Mouse (Mus musculus) ES-E14 (cell line): ENCODE measurements around the gene Pou3f1. TPM values are rescaled to one million over a fixed set of nuclear protein-coding genes. Genes with fewer than 3 reads are reported as not detected.

Experiments
- DNase-seq: peaks from one replicate; pipeline ENCODE4 v3.0.0-alpha.2; 2013; ENCODE audit warnings: low read depth, low spot score
- H3K27ac ChIP-seq: 2 replicates; pipeline ENCODE4 v1.5.1; 2012; ENCODE audit warnings: low read depth, mild to moderate bottlenecking, low read length, moderate library complexity, mixed read lengths; ENCODE audit not compliant: poor library complexity, insufficient read depth, severe bottlenecking
- H3K36me3 ChIP-seq: 2 replicates; pipeline ENCODE4 v1.6.1; 2012; ENCODE audit warnings: mild to moderate bottlenecking, low read length, moderate library complexity, mixed read lengths; ENCODE audit not compliant: control insufficient read depth, poor library complexity, insufficient read depth, severe bottlenecking
- H3K4me1 ChIP-seq, 2 experiments: fragments of 150-350 bp in 1 of 2; sonication (generic) in 1 of 2; 2 replicates each; pipeline ENCODE4 v1.6.1; 2012; ENCODE audit warnings: low read length in 2 of 2, mild to moderate bottlenecking in 1 of 2, mixed read lengths in 1 of 2; ENCODE audit not compliant: control insufficient read depth in 2 of 2, insufficient read depth in 2 of 2, poor library complexity in 1 of 2
- H3K4me3 ChIP-seq, 2 experiments: fragments of 150-350 bp in 1 of 2; sonication (generic) in 1 of 2; 2 replicates each; pipeline ENCODE4 v1.5.1; 2012; ENCODE audit warnings: low read length in 2 of 2, low read depth in 1 of 2, mild to moderate bottlenecking in 1 of 2, mixed read lengths in 1 of 2; ENCODE audit not compliant: insufficient read depth in 1 of 2, poor library complexity in 1 of 2, severe bottlenecking in 1 of 2
- H3K9ac ChIP-seq: 2 replicates; pipeline ENCODE4 v1.6.1; 2012; ENCODE audit warnings: low read depth, mild to moderate bottlenecking, low read length, mixed read lengths; ENCODE audit not compliant: poor library complexity, insufficient read depth, severe bottlenecking
- H3K9me3 ChIP-seq: fragments of 150-350 bp; sonication (generic); 2 replicates; pipeline ENCODE4 v1.6.1; 2012; ENCODE audit warnings: low read depth, mild to moderate bottlenecking, low read length; ENCODE audit not compliant: control insufficient read depth, insufficient read depth
- CHD2 ChIP-seq: IDR thresholded peaks from 2 replicates; pipeline ENCODE4 v1.6.1; 2014; ENCODE audit warnings: mild to moderate bottlenecking, low read depth, low read length, inconsistent platforms
- HCFC1 ChIP-seq: IDR thresholded peaks from 2 replicates; pipeline ENCODE4 v1.6.1; 2012; ENCODE audit warnings: low read length, inconsistent platforms, borderline replicate concordance; ENCODE audit not compliant: insufficient read depth
- MAFK ChIP-seq: IDR thresholded peaks from 2 replicates; pipeline ENCODE4 v1.6.1; 2014; ENCODE audit warnings: mild to moderate bottlenecking, low read depth, low read length, inconsistent platforms; ENCODE audit not compliant: insufficient read depth
- ZC3H11A ChIP-seq: IDR thresholded peaks from 2 replicates; pipeline ENCODE4 v1.6.1; 2012; ENCODE audit warnings: low read depth, mild to moderate bottlenecking, inconsistent platforms, low read length, borderline replicate concordance
- ZNF384 ChIP-seq: IDR thresholded peaks from 2 replicates; pipeline ENCODE4 v1.6.1; 2012; ENCODE audit warnings: low read depth, low read length, inconsistent platforms
- in situ Hi-C, 2 experiments: fragments of 600-800 bp; cut with MboI; formaldehyde crosslinking; loops; one replicate each; pipeline ENCODE4 v1.15.1; 2025; ENCODE audit warnings: low sequenced_read_pairs in 2 of 2, inconsistent platforms in 1 of 2; ENCODE audit not compliant: unreplicated experiment in 2 of 2
- total RNA-seq: library from RNA; depleted of rRNA; stranded (reverse); fragments of 300-350 nt; gene quantifications from 2 replicates; pipeline ENCODE4 v1.2.3, GENCODE M21; 2012

Pou3f1 gene
- total RNA-seq, 1 experiment: 6.2 TPM

- no peak for DNase-seq
- in situ Hi-C loops: loop anchor here in 1 of 2 experiments (25.0 kb wide), 1 partner anchor 745 kb away; no protein-coding TSS in a partner anchor
- H3K36me3 ChIP-seq: peaks cover 32% of the 10 kb centered on the region
Measured at GRCm38 (mm10) chr4:124682270-124682669, 25.7 kb downstream of the Pou3f1 start.

GRCm38 (mm10) chr4:124683474-124683873 lies 26.9 kb downstream of the Pou3f1 start:
- in situ Hi-C loops: loop anchor here in 1 of 2 experiments (25.0 kb wide), 1 partner anchor 746 kb away; no protein-coding TSS in a partner anchor
- TF ChIP-seq HCFC1 (no peak), ZC3H11A (no peak), CHD2 (no peak)
- Histone ChIP-seq H3K4me1 (peaks cover 0 to 2% of the 10 kb centered on the region in 2 experiments; a peak in 1 of 4 replicates), H3K27ac (no peak overlapping the region), H3K9ac (no peak overlapping the region), H3K9me3 (no peaks in the 10 kb centered on the region), H3K36me3 (peaks cover 30% of the 10 kb centered on the region), H3K4me3 (no peak overlapping the region)
- no peak for DNase-seq

More at GRCm38 (mm10) chr4:124682270-124682669, 25.7 kb downstream of the Pou3f1 start:
- TF ChIP-seq CHD2: no peak
- TF ChIP-seq MAFK: no peak
- TF ChIP-seq HCFC1: no peak
- TF ChIP-seq ZC3H11A: no peak
- H3K9ac ChIP-seq: no peak overlapping the region
- H3K27ac ChIP-seq: no peak overlapping the region
- H3K4me3 ChIP-seq: no peak overlapping the region
- no peaks in the 10 kb centered on the region for H3K9me3 ChIP-seq
- H3K4me1 ChIP-seq: peaks cover 0 to 1% of the 10 kb centered on the region in 2 experiments; a peak in 1 of 4 replicates

GRCm38 (mm10) chr4:124685004-124685403 lies 28.4 kb downstream of the Pou3f1 start:
- TF ChIP-seq ZNF384: no peak
- no peak for TF ChIP-seq ZC3H11A
- TF ChIP-seq HCFC1: no peak
- no peak for TF ChIP-seq CHD2
- TF ChIP-seq MAFK: no peak

GRCm38 (mm10) chr4:124685453-124685852 lies 28.8 kb downstream of the Pou3f1 start:
- Histone ChIP-seq H3K4me3 (no peak overlapping the region), H3K9ac (no peak overlapping the region), H3K27ac (no peak overlapping the region), H3K4me1 (peaks cover 0 to 2% of the 10 kb centered on the region in 2 experiments; a peak in 1 of 4 replicates), H3K36me3 (peaks cover 24% of the 10 kb centered on the region), H3K9me3 (no peaks in the 10 kb centered on the region)
- DNase-seq: no peak
- in situ Hi-C loops: loop anchor here in 1 of 2 experiments (25.0 kb wide), 1 partner anchor 748 kb away; no protein-coding TSS in a partner anchor
- TF ChIP-seq ZNF384: no peak
- TF ChIP-seq CHD2: no peak
- TF ChIP-seq ZC3H11A: no peak
- no peak for TF ChIP-seq MAFK
- no peak for TF ChIP-seq HCFC1

More at GRCm38 (mm10) chr4:124685004-124685403, 28.4 kb downstream of the Pou3f1 start:
- in situ Hi-C loops: loop anchor here in 1 of 2 experiments (25.0 kb wide), 1 partner anchor 748 kb away; no protein-coding TSS in a partner anchor
- peaks cover 0 to 2% of the 10 kb centered on the region in 2 experiments; a peak in 1 of 4 replicates for H3K4me1 ChIP-seq
- peaks cover 26% of the 10 kb centered on the region for H3K36me3 ChIP-seq
- H3K27ac ChIP-seq: no peak overlapping the region
- no peak overlapping the region for H3K4me3 ChIP-seq
- no peak overlapping the region for H3K9ac ChIP-seq
- no peaks in the 10 kb centered on the region for H3K9me3 ChIP-seq
- DNase-seq: no peak
